Mouse (Mus musculus) ovary, postnatal 14 days (tissue): ENCODE measurements at regions not wholly inside any gene's neighbourhood (a gene's known extent, or its start where the extent isn't known, plus 50 kb on each side); places are given as distances from the start of the nearest gene placed in this dataset.
"Not testable (repeated sequence)": the region's sequence is repeated elsewhere in the genome, so short reads cannot be mapped to it uniquely, and the experiment has no call there.

Experiments used
- DNase-seq: peaks from one replicate; pipeline ENCODE4 v3.0.0; 2022; ENCODE audit warnings: low spot score

- DNase-seq = no peak
These were observed 118.2 kb upstream of the Teddm2 start for GRCm38 (mm10) chr1:154018241-154018640.

- no peak for DNase-seq
These were observed 124.3 kb upstream of the Teddm2 start for GRCm38 (mm10) chr1:154024301-154024700.

GRCm38 (mm10) chr1:154027303-154027702 lies 127.3 kb upstream of the Teddm2 start:
- DNase-seq = no peak

GRCm38 (mm10) chr1:154029826-154030225 lies 129.8 kb upstream of the Teddm2 start:
- no peak for DNase-seq

- DNase-seq = peak; percentile 67
These were observed 132.7 kb upstream of the Teddm2 start for GRCm38 (mm10) chr1:154032669-154033099.

GRCm38 (mm10) chr1:154033958-154034606 lies 134.1 kb upstream of the Teddm2 start:
- no peak for DNase-seq

- no peak for DNase-seq
These were observed 136.8 kb upstream of the Teddm2 start for GRCm38 (mm10) chr1:154036729-154037270.

- DNase-seq = no peak
These were observed 138.2 kb upstream of the Teddm2 start for GRCm38 (mm10) chr1:154038241-154038640.

GRCm38 (mm10) chr1:154040907-154041306 lies 140.9 kb upstream of the Teddm2 start:
- DNase-seq = no peak

- DNase-seq = no peak
These were observed 142.9 kb upstream of the Teddm2 start for GRCm38 (mm10) chr1:154042956-154043355.

GRCm38 (mm10) chr1:154044712-154045111 lies 144.7 kb upstream of the Teddm2 start:
- DNase-seq = no peak

GRCm38 (mm10) chr1:154045951-154046350 lies 145.9 kb upstream of the Teddm2 start:
- DNase-seq = no peak

GRCm38 (mm10) chr1:154053641-154054040 lies 147.3 kb upstream of the Zfp648 start:
- no peak for DNase-seq

- no peak for DNase-seq
These were observed 146.1 kb upstream of the Zfp648 start for GRCm38 (mm10) chr1:154054874-154055273.

- not testable (repeated sequence) for DNase-seq
These were observed 139.6 kb upstream of the Zfp648 start for GRCm38 (mm10) chr1:154061397-154061796.

- no peak for DNase-seq
These were observed 139.1 kb upstream of the Zfp648 start for GRCm38 (mm10) chr1:154061851-154062250.

GRCm38 (mm10) chr1:154062666-154063065 lies 138.3 kb upstream of the Zfp648 start:
- no peak for DNase-seq

GRCm38 (mm10) chr1:154064633-154065032 lies 136.4 kb upstream of the Zfp648 start:
- DNase-seq = no peak

GRCm38 (mm10) chr1:154065336-154066329 lies 135.4 kb upstream of the Zfp648 start:
- DNase-seq = no peak

- no peak for DNase-seq
These were observed 133.1 kb upstream of the Zfp648 start for GRCm38 (mm10) chr1:154067856-154068255.

- DNase-seq = no peak
These were observed 126.7 kb upstream of the Zfp648 start for GRCm38 (mm10) chr1:154074270-154074669.

- no peak for DNase-seq
These were observed 124.1 kb upstream of the Zfp648 start for GRCm38 (mm10) chr1:154076684-154077475.
